Mouse (Mus musculus) MEL (cell line): ENCODE measurements around the gene Rad51d. TPM values are rescaled to one million over a fixed set of nuclear protein-coding genes. Genes with fewer than 3 reads are reported as not detected.
"Not testable (repeated sequence)": the region's sequence is repeated elsewhere in the genome, so short reads cannot be mapped to it uniquely, and the experiment has no call there.

Source experiments
- DNase-seq: peaks from one replicate; pipeline ENCODE4 v3.0.0; 2011; ENCODE audit warnings: low read depth, low spot score
- H3K27ac ChIP-seq: 2 replicates; pipeline ENCODE4 v1.5.1; 2012; ENCODE audit warnings: low read depth, mild to moderate bottlenecking, control low read depth, low read length, moderate library complexity; ENCODE audit not compliant: control insufficient read depth
- H3K27me3 ChIP-seq, 2 experiments: fragments of 150-350 bp in 1 of 2; sonication (generic) in 1 of 2; 2 replicates each; pipeline ENCODE4 v1.6.1; 2012; ENCODE audit warnings: low read length in 2 of 2, mild to moderate bottlenecking in 2 of 2, improper control_type of control experiment in 1 of 2, moderate library complexity in 1 of 2; ENCODE audit not compliant: insufficient read depth in 2 of 2, control insufficient read depth in 1 of 2
- H3K36me3 ChIP-seq, 2 experiments: 2 replicates each; pipeline ENCODE4 v1.6.1; 2012 to 2014; ENCODE audit warnings: low read length in 2 of 2, improper control_type of control experiment in 1 of 2, inconsistent platforms in 1 of 2, mild to moderate bottlenecking in 1 of 2; ENCODE audit not compliant: insufficient read depth in 2 of 2, control insufficient read depth in 1 of 2
- H3K4me1 ChIP-seq, 2 experiments: fragments of 150-350 bp in 1 of 2; sonication (generic) in 1 of 2; 2 replicates each; pipeline ENCODE4 v1.6.1; 2012; ENCODE audit warnings: low read length in 2 of 2, improper control_type of control experiment in 1 of 2, mild to moderate bottlenecking in 1 of 2; ENCODE audit not compliant: insufficient read depth in 2 of 2, control insufficient read depth in 1 of 2
- H3K4me3 ChIP-seq, 2 experiments: fragments of 150-350 bp in 1 of 2; sonication (generic) in 1 of 2; 2 replicates each; pipeline ENCODE4 v1.5.1; 2012; ENCODE audit warnings: low read depth in 2 of 2, low read length in 2 of 2, mild to moderate bottlenecking in 2 of 2, moderate library complexity in 2 of 2, control low read depth in 1 of 2, improper control_type of control experiment in 1 of 2; ENCODE audit not compliant: control insufficient read depth in 1 of 2, insufficient read depth in 1 of 2
- H3K79me2 ChIP-seq: 2 replicates; pipeline ENCODE4 v1.6.1; 2012; ENCODE audit warnings: mild to moderate bottlenecking, low read length, moderate library complexity; ENCODE audit not compliant: control insufficient read depth, poor library complexity, insufficient read depth
- H3K9ac ChIP-seq: 2 replicates; pipeline ENCODE4 v1.6.1; 2012; ENCODE audit warnings: low read depth, mild to moderate bottlenecking, control low read depth, low read length, moderate library complexity; ENCODE audit not compliant: control insufficient read depth, poor library complexity, severe bottlenecking
- H3K9me3 ChIP-seq: fragments of 150-350 bp; sonication (generic); replicated peaks from 2 replicates; pipeline ENCODE4 v1.6.1; 2012; ENCODE audit warnings: mild to moderate bottlenecking, low read length, improper control_type of control experiment, moderate library complexity; ENCODE audit not compliant: insufficient read depth
- ELF1 ChIP-seq: IDR thresholded peaks from 2 replicates; pipeline ENCODE4 v1.6.1; 2014; ENCODE audit warnings: low read depth, mild to moderate bottlenecking, inconsistent platforms, low read length, improper control_type of control experiment, moderate library complexity
- EP300 ChIP-seq, 2 experiments: IDR thresholded peaks; 2 replicates each; pipeline ENCODE4 v1.6.1; 2011; ENCODE audit warnings: improper control_type of control experiment in 2 of 2, low read length in 2 of 2, low read depth in 1 of 2, mild to moderate bottlenecking in 1 of 2
- HCFC1 ChIP-seq: IDR thresholded peaks from 2 replicates; pipeline ENCODE4 v1.6.1; 2012; ENCODE audit warnings: low read depth, mild to moderate bottlenecking, inconsistent platforms, low read length, improper control_type of control experiment, moderate library complexity
- JUND ChIP-seq: IDR thresholded peaks from 2 replicates; pipeline ENCODE4 v1.6.1; 2011; ENCODE audit warnings: low read depth, mild to moderate bottlenecking, improper control_type of control experiment, low read length
- MAZ ChIP-seq: IDR thresholded peaks from 2 replicates; pipeline ENCODE4 v1.6.1; 2012; ENCODE audit warnings: low read depth, mild to moderate bottlenecking, inconsistent platforms, low read length, improper control_type of control experiment
- MEF2A ChIP-seq: IDR thresholded peaks from 2 replicates; pipeline ENCODE4 v1.6.1; 2014; ENCODE audit warnings: low read depth, mild to moderate bottlenecking, inconsistent platforms, low read length, improper control_type of control experiment; ENCODE audit not compliant: poor library complexity, insufficient replicate concordance, severe bottlenecking; ENCODE audit errors: extremely low read depth
- MXI1 ChIP-seq: IDR thresholded peaks from 2 replicates; pipeline ENCODE4 v1.6.1; 2011; ENCODE audit warnings: mild to moderate bottlenecking, low read depth, low read length, improper control_type of control experiment
- MYB ChIP-seq: IDR thresholded peaks from 2 replicates; pipeline ENCODE4 v1.6.1; 2011; ENCODE audit warnings: mild to moderate bottlenecking, low read depth, low read length, improper control_type of control experiment
- NRF1 ChIP-seq: IDR thresholded peaks from 2 replicates; pipeline ENCODE4 v1.6.1; 2014; ENCODE audit warnings: low read depth, mild to moderate bottlenecking, inconsistent platforms, low read length, improper control_type of control experiment, moderate library complexity; ENCODE audit not compliant: poor library complexity, insufficient read depth, severe bottlenecking
- SIN3A ChIP-seq: IDR thresholded peaks from 2 replicates; pipeline ENCODE4 v1.6.1; 2012; ENCODE audit warnings: low read length, improper control_type of control experiment, inconsistent platforms
- TBP ChIP-seq: IDR thresholded peaks from 2 replicates; pipeline ENCODE4 v1.8.0; 2011; ENCODE audit warnings: low read depth, low read length, improper control_type of control experiment
- polyA plus RNA-seq, 2 experiments: library from polyadenylated mRNA; stranded (reverse) in 1 of 2; unstranded in 1 of 2; fragments of >175 nt in 1 of 2; fragments of >200 nt in 1 of 2; gene quantifications; 2 replicates each; pipeline versions ENCODE4 v1.2.1 to v1.2.4; 2012; ENCODE audit warnings: low replicate concordance in 2 of 2, low read depth in 1 of 2; ENCODE audit not compliant: insufficient read length in 2 of 2, insufficient read depth in 1 of 2, missing spikeins in 1 of 2
- total RNA-seq: library from RNA; depleted of rRNA; stranded (reverse); fragments of 300-350 nt; gene quantifications from 2 replicates; pipeline ENCODE4 v1.2.3, GENCODE M21; 2012

The Rad51d gene
- total and polyA plus RNA-seq, 3 experiments: 21.1 to 30.0 TPM; not detected in 1

GRCm38 (mm10) chr11:82835616-82836432 is 54.6 kb downstream of the Rad51d start:
- Histone ChIP-seq H3K9ac (no peak overlapping the region), H3K4me1 (peaks cover 7 to 14% of the 10 kb centered on the region in 2 experiments), H3K36me3 (peaks cover 2 to 9% of the 10 kb centered on the region in 2 experiments; a peak in 3 of 4 replicates), H3K27me3 (no peaks in the 10 kb centered on the region), H3K4me3 (no peak overlapping the region), H3K27ac (no peak overlapping the region), H3K79me2 (no peaks in the 10 kb centered on the region), H3K9me3 (no peaks in the 10 kb centered on the region)
- DNase-seq: no peak
- no peak for TF ChIP-seq JUND
- TF ChIP-seq MYB: no peak
- TF ChIP-seq MEF2A: no peak
- no peak for TF ChIP-seq MXI1
- TF ChIP-seq SIN3A: no peak

- H3K27ac ChIP-seq, H3K4me3 ChIP-seq, H3K36me3 ChIP-seq, H3K9me3 ChIP-seq, DNase-seq, H3K9ac ChIP-seq, H3K79me2 ChIP-seq, H3K27me3 ChIP-seq: not testable (repeated sequence)
- H3K4me1 ChIP-seq: peaks cover 7 to 14% of the 10 kb centered on the region in 2 experiments
Measured at GRCm38 (mm10) chr11:82834359-82834758, 56.1 kb downstream of the Rad51d start.

- no peaks in the 10 kb centered on the region for H3K9me3 ChIP-seq
- no peak overlapping the region for H3K9ac ChIP-seq
- no peaks in the 10 kb centered on the region for H3K79me2 ChIP-seq
- peaks cover 7 to 14% of the 10 kb centered on the region in 2 experiments for H3K4me1 ChIP-seq
- no peak for TF ChIP-seq TBP
- TF ChIP-seq MEF2A: no peak
- TF ChIP-seq EP300 (IDR thresholded peaks at IDR 0.05; ENCODE audit: low read depth in 1 of 2, low read length in 2 of 2): 0 out of 4 replicates have a peak, but pooled peaks of 1 of the 2 experiments have one; percentile 13
- TF ChIP-seq ELF1: no peak
- no peak for TF ChIP-seq MAZ
- no peak for TF ChIP-seq SIN3A
- TF ChIP-seq HCFC1: no peak
- no peak for TF ChIP-seq NRF1
- peak; percentile 88 for DNase-seq
- H3K4me3 ChIP-seq: no peak overlapping the region
- H3K36me3 ChIP-seq: peaks cover 2 to 9% of the 10 kb centered on the region in 2 experiments; a peak in 3 of 4 replicates
- peak overlapping the region; percentile 20; the same call in 1 of the 2 replicates for H3K27ac ChIP-seq
- no peaks in the 10 kb centered on the region for H3K27me3 ChIP-seq
Measured at GRCm38 (mm10) chr11:82833929-82834328, 56.5 kb downstream of the Rad51d start.
